Mouse (Mus musculus) myocyte (in vitro differentiated cells): ENCODE results near the gene Mgst2.

Experiments used
- CEBPB ChIP-seq: IDR thresholded peaks from 2 replicates; pipeline ENCODE4 v1.6.1; 2011; ENCODE audit warnings: mild to moderate bottlenecking, moderate library complexity; ENCODE audit not compliant: poor library complexity, insufficient read depth, severe bottlenecking
- E2F4 ChIP-seq: IDR thresholded peaks from one replicate; pipeline ENCODE4 v1.6.1; 2011; ENCODE audit warnings: mild to moderate bottlenecking, control low read depth, moderate library complexity; ENCODE audit not compliant: insufficient read depth
- MAX ChIP-seq: IDR thresholded peaks from one replicate; pipeline ENCODE4 v1.6.1; 2011; ENCODE audit warnings: low read depth, mild to moderate bottlenecking, control low read depth
- MYOD1 ChIP-seq, 3 experiments: IDR thresholded peaks; one replicate each; pipeline ENCODE4 v1.6.1; 2011; ENCODE audit warnings: control low read depth in 2 of 3, low read depth in 2 of 3, mild to moderate bottlenecking in 2 of 3, moderate library complexity in 1 of 3; ENCODE audit not compliant: insufficient read length in 2 of 3, control insufficient read depth in 1 of 3
- MYOG ChIP-seq, 3 experiments: IDR thresholded peaks; one replicate each; pipeline ENCODE4 v1.6.1; 2011; ENCODE audit warnings: control low read depth in 2 of 3, low read depth in 2 of 3, mild to moderate bottlenecking in 2 of 3; ENCODE audit not compliant: insufficient read length in 2 of 3, control insufficient read depth in 1 of 3, insufficient read depth in 1 of 3
- POLR2A ChIP-seq: IDR thresholded peaks from one replicate; pipeline ENCODE4 v1.6.1; 2011; ENCODE audit warnings: low read depth, mild to moderate bottlenecking, control low read depth, moderate library complexity; ENCODE audit not compliant: insufficient read length
- POLR2AphosphoS2 ChIP-seq: IDR thresholded peaks from one replicate; pipeline ENCODE4 v1.6.1; 2011; ENCODE audit warnings: low read depth, control low read depth; ENCODE audit not compliant: insufficient read length
- SRF ChIP-seq: IDR thresholded peaks from one replicate; pipeline ENCODE4 v1.6.1; 2011; ENCODE audit warnings: low read depth; ENCODE audit not compliant: control insufficient read depth, insufficient read length
- TCF12 ChIP-seq: IDR thresholded peaks from one replicate; pipeline ENCODE4 v1.6.1; 2011; ENCODE audit warnings: mild to moderate bottlenecking, control low read depth; ENCODE audit not compliant: poor library complexity, insufficient read depth, severe bottlenecking

DNA sequence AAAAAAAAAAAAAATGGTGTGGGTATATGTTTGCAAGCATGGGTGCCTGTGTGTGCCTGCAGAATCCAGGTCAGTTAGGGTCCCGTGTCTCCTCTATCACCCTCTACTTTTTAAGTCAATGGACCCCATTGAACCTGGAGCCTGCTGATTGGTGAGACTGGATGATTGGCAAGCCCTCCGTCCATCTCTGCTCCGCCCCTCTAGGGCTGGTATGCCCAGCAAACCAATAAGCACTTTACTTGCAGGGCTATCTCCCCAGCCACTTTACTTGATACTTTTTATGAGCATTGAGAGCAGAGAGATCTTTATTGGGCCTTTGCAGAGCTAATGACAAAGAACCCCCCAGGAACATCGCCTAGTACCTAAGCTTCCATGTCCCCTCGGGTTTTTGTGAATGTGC lies 54.3 kb downstream of the Mgst2 start:
- no peak for TF ChIP-seq POLR2AphosphoS2
- no peak for TF ChIP-seq POLR2A
- TF ChIP-seq E2F4 = no peak
- TF ChIP-seq TCF12 = no peak
- TF ChIP-seq SRF = no peak
- no peak for TF ChIP-seq MYOG (IDR thresholded peaks at IDR 0.05; ENCODE audit: control insufficient read depth in 1 of 3, insufficient read depth in 1 of 3, insufficient read length in 2 of 3, low read depth in 2 of 3)
- no peak for TF ChIP-seq MYOD1 (IDR thresholded peaks at IDR 0.05; ENCODE audit: control insufficient read depth in 1 of 3, insufficient read length in 2 of 3, low read depth in 2 of 3)
- TF ChIP-seq CEBPB = no peak
- no peak for TF ChIP-seq MAX
